Mouse (Mus musculus): ENCODE results near the gene Bmp2. TPM values are rescaled to one million over a fixed set of nuclear protein-coding genes. Genes with fewer than 3 reads are reported as not detected.

Bmp2 gene
- 19.3 and 22.4 TPM in 2 replicates for polyA plus RNA-seq (2015; fragmentation: Nextera tagmentation; extraction: Ambion mirVana)

- Histone ChIP-seq H3K9me3 (replicated peaks) (no peaks in the 10 kb centered on the region), H3K27me3 (0 out of 2 replicates have a peak, but pooled peaks cover 5% of the 10 kb centered on the region), H3K27ac (replicated peaks) (peak within 1 kb of the TSS; percentile 66), H3K4me2 (replicated peaks) (peak within 1 kb of the TSS; percentile 89), H3K4me1 (peaks cover 32% of the 10 kb centered on the region), H3K36me3 (no peaks in the 10 kb centered on the region), H3K4me3 (replicated peaks) (peak within 1 kb of the TSS; percentile 61), H3K9ac (peak within 1 kb of the TSS; percentile 58)
- under 1% methylated on average over 99 of the region's 110 CpGs for WGBS
- peak; percentile 82 for ATAC-seq (ENCODE audit: insufficient number of reproducible peaks, low FRiP score, low TSS enrichment, low read depth)
These were observed at the start of gene Bmp2 for GRCm38 (mm10) chr2:133552031-133552841. Bmp2 (plus strand) TSS chr2:133552159.

- ATAC-seq (ENCODE audit: insufficient number of reproducible peaks, low FRiP score, low TSS enrichment, low read depth), result no peak
These were observed 46.3 kb upstream of the Bmp2 start for GRCm38 (mm10) chr2:133505678-133506077.

GRCm38 (mm10) chr2:133507045-133507444 lies 44.9 kb upstream of the Bmp2 start:
- no peaks in the 10 kb centered on the region for H3K4me1 ChIP-seq
- H3K4me2 ChIP-seq (replicated peaks), result no peak overlapping the region
- no peaks in the 10 kb centered on the region for H3K9me3 ChIP-seq (replicated peaks)
- no peak overlapping the region for H3K9ac ChIP-seq
- no peaks in the 10 kb centered on the region for H3K36me3 ChIP-seq
- WGBS, result 82% methylated on average over 4 of the region's 4 CpGs
- no peaks in the 10 kb centered on the region for H3K27me3 ChIP-seq
- H3K27ac ChIP-seq (replicated peaks), result no peak overlapping the region
- H3K4me3 ChIP-seq (replicated peaks), result no peak overlapping the region
- no peak for ATAC-seq (ENCODE audit: insufficient number of reproducible peaks, low FRiP score, low TSS enrichment, low read depth)

More at GRCm38 (mm10) chr2:133505678-133506077, 46.3 kb upstream of the Bmp2 start:
- 91% methylated on average over 2 of the region's 2 CpGs for WGBS
- Histone ChIP-seq H3K27me3 (no peaks in the 10 kb centered on the region), H3K27ac (replicated peaks) (no peak overlapping the region), H3K9me3 (replicated peaks) (no peaks in the 10 kb centered on the region), H3K4me1 (no peaks in the 10 kb centered on the region), H3K9ac (no peak overlapping the region), H3K4me3 (replicated peaks) (no peak overlapping the region), H3K36me3 (no peaks in the 10 kb centered on the region), H3K4me2 (replicated peaks) (no peak overlapping the region)

GRCm38 (mm10) chr2:133509141-133509540 lies 42.8 kb upstream of the Bmp2 start:
- Histone ChIP-seq H3K9me3 (replicated peaks) (no peaks in the 10 kb centered on the region), H3K4me3 (replicated peaks) (no peak overlapping the region), H3K36me3 (no peaks in the 10 kb centered on the region), H3K4me1 (no peaks in the 10 kb centered on the region), H3K9ac (no peak overlapping the region), H3K4me2 (replicated peaks) (no peak overlapping the region), H3K27ac (replicated peaks) (no peak overlapping the region), H3K27me3 (no peaks in the 10 kb centered on the region)
- ATAC-seq (ENCODE audit: insufficient number of reproducible peaks, low FRiP score, low TSS enrichment, low read depth), result no peak
- WGBS, result 80% methylated on average over 16 of the region's 16 CpGs

GRCm38 (mm10) chr2:133511011-133511779 lies 40.8 kb upstream of the Bmp2 start:
- WGBS, result 71% methylated on average over 9 of the region's 9 CpGs

GRCm38 (mm10) chr2:133516331-133517046 lies 35.5 kb upstream of the Bmp2 start:
- Histone ChIP-seq H3K27ac (replicated peaks) (no peak overlapping the region), H3K9ac (no peak overlapping the region), H3K9me3 (replicated peaks) (no peaks in the 10 kb centered on the region), H3K27me3 (no peaks in the 10 kb centered on the region), H3K4me3 (replicated peaks) (no peak overlapping the region), H3K4me2 (replicated peaks) (no peak overlapping the region), H3K4me1 (no peaks in the 10 kb centered on the region), H3K36me3 (no peaks in the 10 kb centered on the region)
- WGBS, result 83% methylated on average over 4 of the region's 4 CpGs
- no peak for ATAC-seq (ENCODE audit: insufficient number of reproducible peaks, low FRiP score, low TSS enrichment, low read depth)

More at GRCm38 (mm10) chr2:133511011-133511779, 40.8 kb upstream of the Bmp2 start:
- H3K4me2 ChIP-seq (replicated peaks), result no peak overlapping the region
- no peaks in the 10 kb centered on the region for H3K4me1 ChIP-seq
- H3K9me3 ChIP-seq (replicated peaks), result no peaks in the 10 kb centered on the region
- H3K27me3 ChIP-seq, result no peaks in the 10 kb centered on the region
- H3K9ac ChIP-seq, result no peak overlapping the region
- no peak for ATAC-seq (ENCODE audit: insufficient number of reproducible peaks, low FRiP score, low TSS enrichment, low read depth)
- H3K27ac ChIP-seq (replicated peaks), result no peak overlapping the region
- no peaks in the 10 kb centered on the region for H3K36me3 ChIP-seq
- no peak overlapping the region for H3K4me3 ChIP-seq (replicated peaks)

GRCm38 (mm10) chr2:133517867-133518266 lies 34.1 kb upstream of the Bmp2 start:
- H3K4me3 ChIP-seq (replicated peaks), result no peak overlapping the region
- no peaks in the 10 kb centered on the region for H3K4me1 ChIP-seq
- H3K9ac ChIP-seq, result no peak overlapping the region
- H3K4me2 ChIP-seq (replicated peaks), result no peak overlapping the region
- ATAC-seq (ENCODE audit: insufficient number of reproducible peaks, low FRiP score, low TSS enrichment, low read depth), result no peak
- 71% methylated on average over 2 of the region's 2 CpGs for WGBS
- H3K36me3 ChIP-seq, result no peaks in the 10 kb centered on the region
- no peak overlapping the region for H3K27ac ChIP-seq (replicated peaks)
- H3K27me3 ChIP-seq, result no peaks in the 10 kb centered on the region
- H3K9me3 ChIP-seq (replicated peaks), result no peaks in the 10 kb centered on the region

- H3K9ac ChIP-seq, result no peak overlapping the region
- ATAC-seq (ENCODE audit: insufficient number of reproducible peaks, low FRiP score, low TSS enrichment, low read depth), result no peak
- no peaks in the 10 kb centered on the region for H3K27me3 ChIP-seq
- no peaks in the 10 kb centered on the region for H3K4me1 ChIP-seq
- WGBS, result 41% methylated on average over 5 of the region's 5 CpGs
- H3K4me3 ChIP-seq (replicated peaks), result no peak overlapping the region
- no peak overlapping the region for H3K27ac ChIP-seq (replicated peaks)
- no peaks in the 10 kb centered on the region for H3K9me3 ChIP-seq (replicated peaks)
- no peaks in the 10 kb centered on the region for H3K36me3 ChIP-seq
- H3K4me2 ChIP-seq (replicated peaks), result no peak overlapping the region
These were observed 30.8 kb upstream of the Bmp2 start for GRCm38 (mm10) chr2:133521193-133521592.

GRCm38 (mm10) chr2:133522121-133522520 lies 29.8 kb upstream of the Bmp2 start:
- H3K27me3 ChIP-seq, result no peaks in the 10 kb centered on the region
- H3K36me3 ChIP-seq, result no peaks in the 10 kb centered on the region
- ATAC-seq (ENCODE audit: insufficient number of reproducible peaks, low FRiP score, low TSS enrichment, low read depth), result no peak
- WGBS, result 82% methylated on average over 2 of the region's 2 CpGs
- H3K4me1 ChIP-seq, result no peaks in the 10 kb centered on the region
- no peak overlapping the region for H3K4me2 ChIP-seq (replicated peaks)
- H3K4me3 ChIP-seq (replicated peaks), result no peak overlapping the region
- no peaks in the 10 kb centered on the region for H3K9me3 ChIP-seq (replicated peaks)
- H3K27ac ChIP-seq (replicated peaks), result no peak overlapping the region
- no peak overlapping the region for H3K9ac ChIP-seq

- Histone ChIP-seq H3K9ac (no peak overlapping the region), H3K4me2 (replicated peaks) (no peak overlapping the region), H3K27me3 (no peaks in the 10 kb centered on the region), H3K27ac (replicated peaks) (no peak overlapping the region), H3K4me3 (replicated peaks) (no peak overlapping the region), H3K9me3 (replicated peaks) (no peaks in the 10 kb centered on the region), H3K4me1 (no peaks in the 10 kb centered on the region), H3K36me3 (no peaks in the 10 kb centered on the region)
- WGBS, result 35% methylated on average over 4 of the region's 4 CpGs
- ATAC-seq (ENCODE audit: insufficient number of reproducible peaks, low FRiP score, low TSS enrichment, low read depth), result no peak
These were observed 26.3 kb upstream of the Bmp2 start for GRCm38 (mm10) chr2:133525621-133526181.

- Histone ChIP-seq H3K4me3 (replicated peaks) (no peak overlapping the region), H3K27ac (replicated peaks) (no peak overlapping the region), H3K4me2 (replicated peaks) (no peak overlapping the region), H3K9ac (no peak overlapping the region), H3K4me1 (no peaks in the 10 kb centered on the region), H3K9me3 (replicated peaks) (no peaks in the 10 kb centered on the region), H3K27me3 (no peaks in the 10 kb centered on the region), H3K36me3 (no peaks in the 10 kb centered on the region)
- WGBS, result 92% methylated on average over 9 of the region's 9 CpGs
- ATAC-seq (ENCODE audit: insufficient number of reproducible peaks, low FRiP score, low TSS enrichment, low read depth), result no peak
These were observed 22.6 kb upstream of the Bmp2 start for GRCm38 (mm10) chr2:133529396-133529795.
